Mouse (Mus musculus): ENCODE measurements around the gene Soat2. TPM values are rescaled to one million over a fixed set of nuclear protein-coding genes. Genes with fewer than 3 reads are reported as not detected.

The Soat2 gene
- polyA plus RNA-seq (2015; fragmentation: Nextera tagmentation; extraction: Ambion mirVana): 10.9 and 13.6 TPM in 2 replicates

- H3K4me3 ChIP-seq (ENCODE audit: low read depth, low read length): peak within 1 kb of the TSS; percentile 28
- peak within 1 kb of the TSS; percentile 96 for H3K27ac ChIP-seq (ENCODE audit: low read depth)
- TF ChIP-seq EP300 (IDR thresholded peaks at IDR 0.05; ENCODE audit: low read depth) (peak; percentile 66), CTCF (IDR thresholded peaks at IDR 0.05; ENCODE audit: low read depth) (no peak)
- DNase-seq (peak; percentile 76), ATAC-seq (peak; percentile 77)
- H3K27me3 ChIP-seq (ENCODE audit: insufficient read depth, low read length): no peaks in the 10 kb centered on the region
- peak within 1 kb of the TSS; percentile 70 for H3K9ac ChIP-seq (replicated peaks)
- WGBS (ENCODE audit: insufficient replicate concordance): 9% methylated on average over 20 of the region's 20 CpGs
- peaks cover 22% of the 10 kb centered on the region for H3K4me1 ChIP-seq (ENCODE audit: insufficient read depth)
- H3K36me3 ChIP-seq (replicated peaks; ENCODE audit: insufficient read depth, low read length): 0 out of 2 replicates have a peak, but pooled peaks cover 7% of the 10 kb centered on the region
- no peaks in the 10 kb centered on the region for H3K9me3 ChIP-seq (ENCODE audit: low read length)
- H3K4me2 ChIP-seq (ENCODE audit: low read depth, low read length): peak within 1 kb of the TSS; percentile 74
These were observed at the start of gene Soat2 for GRCm38 (mm10) chr15:102150301-102151135. Soat2 (plus strand) TSS chr15:102150526.

GRCm38 (mm10) chr15:102100996-102101671 is 49.2 kb upstream of the Soat2 start:
- 37% methylated on average over 10 of the region's 10 CpGs for WGBS (ENCODE audit: insufficient replicate concordance)
- Histone ChIP-seq H3K36me3 (replicated peaks; ENCODE audit: insufficient read depth, low read length) (peaks cover 8% of the 10 kb centered on the region; the same call in 1 of the 2 replicates), H3K4me1 (ENCODE audit: insufficient read depth) (peaks cover 48% of the 10 kb centered on the region), H3K27ac (ENCODE audit: low read depth) (peak overlapping the region; percentile 76), H3K4me2 (ENCODE audit: low read depth, low read length) (peak overlapping the region; percentile 85), H3K9me3 (ENCODE audit: low read length) (no peaks in the 10 kb centered on the region), H3K9ac (replicated peaks) (peak overlapping the region; percentile 60), H3K4me3 (ENCODE audit: low read depth, low read length) (peak overlapping the region; percentile 56), H3K27me3 (ENCODE audit: insufficient read depth, low read length) (0 out of 2 replicates have a peak, but pooled peaks cover 4% of the 10 kb centered on the region)
- no peak for ATAC-seq
- no peak for DNase-seq
- TF ChIP-seq CTCF (IDR thresholded peaks at IDR 0.05; ENCODE audit: low read depth) (no peak), EP300 (IDR thresholded peaks at IDR 0.05; ENCODE audit: low read depth) (no peak)

- Histone ChIP-seq H3K36me3 (replicated peaks; ENCODE audit: insufficient read depth, low read length) (0 out of 2 replicates have a peak, but pooled peaks cover 8% of the 10 kb centered on the region), H3K27ac (ENCODE audit: low read depth) (peak overlapping the region; percentile 77), H3K27me3 (ENCODE audit: insufficient read depth, low read length) (0 out of 2 replicates have a peak, but pooled peaks cover 8% of the 10 kb centered on the region), H3K4me3 (ENCODE audit: low read depth, low read length) (peak overlapping the region; percentile 41; the same call in 1 of the 2 replicates), H3K4me2 (ENCODE audit: low read depth, low read length) (peak overlapping the region; percentile 85), H3K9ac (replicated peaks) (0 out of 2 replicates have a peak overlapping the region, but pooled peaks have one; percentile 74), H3K4me1 (ENCODE audit: insufficient read depth) (peaks cover 55% of the 10 kb centered on the region), H3K9me3 (ENCODE audit: low read length) (no peaks in the 10 kb centered on the region)
- DNase-seq: peak; percentile 46
- ATAC-seq: no peak
- peak; percentile 46 for TF ChIP-seq EP300 (IDR thresholded peaks at IDR 0.05; ENCODE audit: low read depth)
- TF ChIP-seq CTCF (IDR thresholded peaks at IDR 0.05; ENCODE audit: low read depth): no peak
- 47% methylated on average over 11 of the region's 11 CpGs for WGBS (ENCODE audit: insufficient replicate concordance)
These were observed 48.4 kb upstream of the Soat2 start for GRCm38 (mm10) chr15:102101672-102102541.

GRCm38 (mm10) chr15:102102548-102103121 is 47.7 kb upstream of the Soat2 start:
- peaks cover 58% of the 10 kb centered on the region for H3K4me1 ChIP-seq (ENCODE audit: insufficient read depth)
- H3K27me3 ChIP-seq (ENCODE audit: insufficient read depth, low read length): 0 out of 2 replicates have a peak, but pooled peaks cover 8% of the 10 kb centered on the region
- no peaks in the 10 kb centered on the region for H3K9me3 ChIP-seq (ENCODE audit: low read length)
- peak overlapping the region; percentile 77 for H3K27ac ChIP-seq (ENCODE audit: low read depth)
- 43% methylated on average over 6 of the region's 6 CpGs for WGBS (ENCODE audit: insufficient replicate concordance)
- 0 out of 2 replicates have a peak, but pooled peaks cover 2% of the 10 kb centered on the region for H3K36me3 ChIP-seq (replicated peaks; ENCODE audit: insufficient read depth, low read length)
- H3K9ac ChIP-seq (replicated peaks): peak overlapping the region; percentile 74
- TF ChIP-seq CTCF (IDR thresholded peaks at IDR 0.05; ENCODE audit: low read depth): no peak
- no peak for TF ChIP-seq EP300 (IDR thresholded peaks at IDR 0.05; ENCODE audit: low read depth)
- ATAC-seq (no peak), DNase-seq (peak; percentile 40)
- H3K4me3 ChIP-seq (ENCODE audit: low read depth, low read length): peak overlapping the region; percentile 41
- peak overlapping the region; percentile 85 for H3K4me2 ChIP-seq (ENCODE audit: low read depth, low read length)

GRCm38 (mm10) chr15:102103371-102103946 is 46.9 kb upstream of the Soat2 start:
- no peak for TF ChIP-seq EP300 (IDR thresholded peaks at IDR 0.05; ENCODE audit: low read depth)
- TF ChIP-seq CTCF (IDR thresholded peaks at IDR 0.05; ENCODE audit: low read depth): no peak
- Histone ChIP-seq H3K4me3 (ENCODE audit: low read depth, low read length) (peak overlapping the region; percentile 41), H3K4me1 (ENCODE audit: insufficient read depth) (peaks cover 58% of the 10 kb centered on the region), H3K4me2 (ENCODE audit: low read depth, low read length) (peak overlapping the region; percentile 85), H3K9me3 (ENCODE audit: low read length) (no peaks in the 10 kb centered on the region), H3K36me3 (replicated peaks; ENCODE audit: insufficient read depth, low read length) (no peaks in the 10 kb centered on the region), H3K27ac (ENCODE audit: low read depth) (peak overlapping the region; percentile 77), H3K9ac (replicated peaks) (peak overlapping the region; percentile 74), H3K27me3 (ENCODE audit: insufficient read depth, low read length) (0 out of 2 replicates have a peak, but pooled peaks cover 8% of the 10 kb centered on the region)
- DNase-seq (no peak), ATAC-seq (no peak)
- 30% methylated on average over 14 of the region's 14 CpGs for WGBS (ENCODE audit: insufficient replicate concordance)

Measured in liver, postnatal 0 days (tissue).